Mouse (Mus musculus) heart, adult 18-20 months (tissue): Measurements from ENCODE around the gene Fndc10. TPM values are rescaled to one million over a fixed set of nuclear protein-coding genes. Genes with fewer than 3 reads are reported as not detected.
"Not testable (repeated sequence)": the region's sequence is repeated elsewhere in the genome, so short reads cannot be mapped to it uniquely, and the experiment has no call there.

Experiments used
- DNase-seq, 2 experiments: peaks; one replicate each; pipeline ENCODE4 v3.0.0; 2021 to 2022; ENCODE audit warnings: mixed read lengths in 1 of 2
- total RNA-seq, 2 experiments: library from RNA; stranded (reverse); gene quantifications; 2 replicates each; pipeline ENCODE4 v1.2.3; 2021

Fndc10 gene
- total RNA-seq, 2 experiments from 2014 or later = 1.1 to 1.8 TPM

GRCm38 (mm10) chr4:155734951-155735702 lies 41.0 kb downstream of the Fndc10 start:
- peak; percentile 42 to 45 for DNase-seq

- no peak for DNase-seq
Measured at GRCm38 (mm10) chr4:155735788-155736187, 41.6 kb downstream of the Fndc10 start.

GRCm38 (mm10) chr4:155736421-155736820 lies 42.3 kb downstream of the Fndc10 start:
- no peak for DNase-seq

GRCm38 (mm10) chr4:155738262-155738661 lies 44.1 kb downstream of the Fndc10 start:
- DNase-seq = no peak

- DNase-seq = no peak
Measured at GRCm38 (mm10) chr4:155739152-155739551, 45.0 kb downstream of the Fndc10 start.

GRCm38 (mm10) chr4:155739741-155740636 lies 45.8 kb downstream of the Fndc10 start:
- peak in 1 of 2 experiments; percentile 31 for DNase-seq

- not testable (repeated sequence) for DNase-seq
Measured at GRCm38 (mm10) chr4:155740681-155741080, 46.5 kb downstream of the Fndc10 start.

GRCm38 (mm10) chr4:155742684-155743083 lies 48.5 kb downstream of the Fndc10 start:
- no peak for DNase-seq

- no peak for DNase-seq
Measured at GRCm38 (mm10) chr4:155744474-155744873, 50.3 kb downstream of the Fndc10 start.

GRCm38 (mm10) chr4:155745136-155745535 lies 51.0 kb downstream of the Fndc10 start:
- DNase-seq = no peak

Other genes starting within 250 kb of the Fndc10 start
- 1 to 10 TPM; 4.8 to 6.4 TPM for gene Tmem52, start 225.2 kb upstream of the Fndc10 start, total RNA-seq
- 100 to 1,000 TPM; 144 to 197 TPM for gene Gnb1, start 203.0 kb upstream of the Fndc10 start, total RNA-seq
- 10 to 100 TPM; 30.6 to 32.5 TPM for gene Nadk, start 132.0 kb upstream of the Fndc10 start, total RNA-seq
- gene Slc35e2, start 92.9 kb upstream of the Fndc10 start, total RNA-seq = 1 to 10 TPM; 9.0 TPM
- gene Cdk11b, start 69.5 kb upstream of the Fndc10 start, total RNA-seq = 10 to 100 TPM; 26.4 to 26.7 TPM
- gene Gm10563, start 48.9 kb upstream of the Fndc10 start, total RNA-seq = not detected
- gene Mmp23, start 41.0 kb upstream of the Fndc10 start, total RNA-seq = 1 to 10 TPM; 7.0 to 7.2 TPM
- gene Mib2, start 25.1 kb upstream of the Fndc10 start, total RNA-seq = 10 to 100 TPM; 24.1 to 24.7 TPM
- 10 to 100 TPM; 42.9 to 50.7 TPM for gene Ssu72, start 10.5 kb downstream of the Fndc10 start, total RNA-seq
- under 1 TPM; 0.25 to 0.39 TPM for gene Tmem240, start 40.5 kb downstream of the Fndc10 start, total RNA-seq
- 10 to 100 TPM; 44.6 to 44.8 TPM for gene Atad3a, start 66.8 kb downstream of the Fndc10 start, total RNA-seq
- 10 to 100 TPM in 1 of 2 experiments, 1 to 10 TPM in 1; 7.1 to 14.6 TPM for gene Vwa1, start 80.4 kb downstream of the Fndc10 start, total RNA-seq
- under 1 TPM; 0.42 to 0.85 TPM for gene Tmem88b, start 91.5 kb downstream of the Fndc10 start, total RNA-seq
- not detected for gene Ankrd65, start 96.1 kb downstream of the Fndc10 start, total RNA-seq
- gene Mrpl20, start 108.5 kb downstream of the Fndc10 start, total RNA-seq = 10 to 100 TPM; 76.7 to 79.8 TPM
- 10 to 100 TPM; 17.9 to 25.7 TPM for gene Ccnl2, start 118.1 kb downstream of the Fndc10 start, total RNA-seq
- 100 to 1,000 TPM; 106 to 108 TPM for gene Aurkaip1, start 136.9 kb downstream of the Fndc10 start, total RNA-seq
- gene Mxra8, start 145.3 kb downstream of the Fndc10 start, total RNA-seq = 10 to 100 TPM; 22.0 to 26.6 TPM
- 10 to 100 TPM; 45.0 to 51.5 TPM for gene Dvl1, start 153.1 kb downstream of the Fndc10 start, total RNA-seq
- gene Tas1r3, start 169.0 kb downstream of the Fndc10 start, total RNA-seq = under 1 TPM; 0.22 to 0.23 TPM
- gene Cptp, start 175.1 kb downstream of the Fndc10 start, total RNA-seq = 1 to 10 TPM; 6.2 to 8.0 TPM
- 10 to 100 TPM; 14.7 to 14.9 TPM for gene Ints11, start 175.2 kb downstream of the Fndc10 start, total RNA-seq
- 10 to 100 TPM; 10.4 to 12.8 TPM for gene Pusl1, start 197.4 kb downstream of the Fndc10 start, total RNA-seq
- 1 to 10 TPM; 8.6 to 8.8 TPM for gene Acap3, start 197.5 kb downstream of the Fndc10 start, total RNA-seq
- gene Ube2j2, start 249.5 kb downstream of the Fndc10 start, total RNA-seq = 10 to 100 TPM; 53.0 to 55.9 TPM